Mouse (Mus musculus) cerebral cortex, adult 2 months (tissue): Measurements from ENCODE around the gene Acot2.

Source experiments
- WGBS: fragments of 180-500 bp; shearing (Covaris S2); methylation state at CpG from one replicate; pipeline ENCODE4 v1.1.7; 2018; 5-methylcytosine and 5-hydroxymethylcytosine counted together

Acot2 gene

GRCm38 (mm10) chr12:83998341-83999107 is 10.9 kb downstream of the Acot2 start:
- 38% methylated on average over 11 of the region's 11 CpGs for WGBS

GRCm38 (mm10) chr12:83999237-83999636 is 11.6 kb downstream of the Acot2 start:
- WGBS: 59% methylated on average over 8 of the region's 8 CpGs

GRCm38 (mm10) chr12:84000418-84000817 is 12.8 kb downstream of the Acot2 start:
- WGBS: 94% methylated on average over 3 of the region's 3 CpGs

GRCm38 (mm10) chr12:84003866-84004265 is 16.2 kb downstream of the Acot2 start:
- 84% methylated on average over 1 of the region's 1 CpGs for WGBS

GRCm38 (mm10) chr12:84008251-84008650 is 20.6 kb downstream of the Acot2 start:
- 92% methylated on average over 12 of the region's 12 CpGs for WGBS

- WGBS: 53% methylated on average over 8 of the region's 8 CpGs
Measured at GRCm38 (mm10) chr12:84008729-84009128, 21.1 kb downstream of the Acot2 start.

- WGBS: 3% methylated on average over 67 of the region's 70 CpGs
Measured at GRCm38 (mm10) chr12:84009171-84009965, 21.7 kb downstream of the Acot2 start, which contains the start of gene Acot1. Gene Acot1 (plus strand): TSS chr12:84009490.

GRCm38 (mm10) chr12:84010201-84010600 is 22.5 kb downstream of the Acot2 start:
- WGBS: 81% methylated on average over 3 of the region's 3 CpGs

GRCm38 (mm10) chr12:84011251-84012040 is 23.8 kb downstream of the Acot2 start:
- 24% methylated on average over 12 of the region's 12 CpGs for WGBS

- 79% methylated on average over 6 of the region's 6 CpGs for WGBS
Measured at GRCm38 (mm10) chr12:84013130-84013529, 25.5 kb downstream of the Acot2 start.

- 54% methylated on average over 7 of the region's 7 CpGs for WGBS
Measured at GRCm38 (mm10) chr12:84013701-84014100, 26.0 kb downstream of the Acot2 start.

- 41% methylated on average over 7 of the region's 7 CpGs for WGBS
Measured at GRCm38 (mm10) chr12:84020528-84020927, 32.9 kb downstream of the Acot2 start.

GRCm38 (mm10) chr12:84022266-84022665 is 34.6 kb downstream of the Acot2 start:
- 94% methylated on average over 4 of the region's 4 CpGs for WGBS

GRCm38 (mm10) chr12:84023052-84023745 is 35.5 kb downstream of the Acot2 start:
- WGBS: 87% methylated on average over 9 of the region's 9 CpGs

GRCm38 (mm10) chr12:84025888-84026287 is 38.2 kb downstream of the Acot2 start:
- 93% methylated on average over 7 of the region's 7 CpGs for WGBS

GRCm38 (mm10) chr12:84028328-84028727 is 40.7 kb downstream of the Acot2 start:
- 53% methylated on average over 3 of the region's 3 CpGs for WGBS

GRCm38 (mm10) chr12:84029043-84029442 is 41.4 kb downstream of the Acot2 start:
- whole genome bisulfite sequencing: 98% methylated on average over 1 of the region's 1 CpGs

- 50% methylated on average over 4 of the region's 4 CpGs for WGBS
Measured at GRCm38 (mm10) chr12:84030659-84031332, 43.1 kb downstream of the Acot2 start.

GRCm38 (mm10) chr12:84032854-84033253 is 45.2 kb downstream of the Acot2 start:
- 97% methylated on average over 4 of the region's 4 CpGs for WGBS

- 91% methylated on average over 2 of the region's 2 CpGs for WGBS
Measured at GRCm38 (mm10) chr12:84033302-84033701, 45.6 kb downstream of the Acot2 start.

GRCm38 (mm10) chr12:84034108-84034507 is 46.4 kb downstream of the Acot2 start:
- 78% methylated on average over 4 of the region's 4 CpGs for WGBS
